Mouse (Mus musculus): ENCODE measurements at regions not wholly inside any gene's neighbourhood (a gene's known extent, or its start where the extent isn't known, plus 50 kb on each side); places are given as distances from the start of the nearest gene placed in this dataset.

- TF ChIP-seq TAL1 (conservative IDR thresholded peaks at IDR 0.05; ENCODE audit: low read depth, low read length) (no peak), GATA1 (IDR thresholded peaks at IDR 0.05; ENCODE audit: borderline replicate concordance, low read length) (no peak), CTCF (IDR thresholded peaks at IDR 0.05; ENCODE audit: low read depth, low read length) (no peak), GATA2 (IDR thresholded peaks at IDR 0.05; ENCODE audit: borderline replicate concordance, low read depth, low read length) (no peak), POLR2AphosphoS5 (IDR thresholded peaks at IDR 0.05; ENCODE audit: insufficient replicate concordance, low read depth, low read length) (no peak)
These were observed 129.9 kb downstream of the 2410131K14Rik start for GRCm38 (mm10) chr5:118374968-118375367.

Data from G1E (cell line).